Mouse (Mus musculus): ENCODE measurements around the gene Slc9a5.

- TF ChIP-seq CTCF (conservative IDR thresholded peaks at IDR 0.05; ENCODE audit: insufficient read depth, insufficient read length, low read depth, low read length) (no peak), POLR2A (IDR thresholded peaks at IDR 0.05; ENCODE audit: low read depth, low read length) (no peak)
These were observed 44.1 kb upstream of the Slc9a5 start for GRCm38 (mm10) chr8:105304325-105305210.

Measured in kidney, adult 2 months (tissue).